ENCODE assay signal across 14 mouse cellular contexts in the genomic region with DNA sequence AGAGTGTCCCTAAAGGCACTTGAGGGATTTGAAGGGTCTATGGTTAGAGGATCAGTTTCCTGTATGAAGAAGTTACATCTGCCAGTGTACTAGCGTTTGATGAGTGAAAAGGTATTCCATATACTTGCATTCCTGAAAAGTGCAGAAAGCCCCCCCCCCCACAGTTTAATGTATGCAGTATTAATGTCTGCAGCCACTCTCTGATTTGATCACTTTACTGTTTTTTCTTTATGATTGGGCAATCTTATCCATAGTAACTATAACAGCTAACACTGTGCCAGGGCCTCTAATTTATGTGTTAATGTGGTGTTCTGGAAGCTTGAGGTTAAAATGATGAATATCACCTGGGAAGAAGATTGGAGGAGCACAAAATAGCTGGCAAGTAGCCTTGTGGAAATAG.
A peak's percentile ranks its signal among the peaks of the same experiment; 100 is the strongest.
DNase-seq lines count a peak whose midpoint lies in the region; ATAC-seq lines count a peak whose summit lies in the region.
"Had no signal": no experiment of that assay in that cellular context is flagged by ENCODE, and none has a peak within 500 bp of the region (broad histone marks: within the 10 kb centered on the region; RNA-seq: fewer than 3 reads in every experiment).

No protein-coding gene starts in this region.

- no peak overlapping the region for H3K9ac ChIP-seq in embryonic facial prominence, embryonic 14.5 days (ENCODE audit: low read depth, low read length)
- no peak overlapping the region for H3K9ac ChIP-seq in forebrain, embryonic 16.5 days (replicated peaks; ENCODE audit: low read depth, low read length)
- H3K9ac ChIP-seq in midbrain, embryonic 13.5 days (replicated peaks): no peak overlapping the region
- H3K9ac ChIP-seq in neural tube, embryonic 14.5 days (replicated peaks; ENCODE audit: low read depth, low read length): no peak overlapping the region
- H3K9ac ChIP-seq: heart, embryonic 13.5 days had no signal

- peak; percentile 13 for DNase-seq in embryonic facial prominence, embryonic 14.5 days (ENCODE audit: low spot score)
- no peak for DNase-seq in embryonic facial prominence, embryonic 10.5 days (ENCODE audit: low spot score)
- DNase-seq in forebrain, embryonic 10.5 days (ENCODE audit: extremely low spot score, low spot score): no peak
- DNase-seq in midbrain, embryonic 10.5 days (ENCODE audit: low spot score): no peak
- no peak for DNase-seq in neural tube, embryonic 10.5 days (ENCODE audit: extremely low spot score, low spot score)
- DNase-seq: adrenal gland, postnatal 10 days; gastrocnemius, postnatal 36 days; heart, adult 11 months; heart, postnatal 36 days had no signal

- no peak overlapping the region for H3K4me3 ChIP-seq in embryonic facial prominence, embryonic 14.5 days (ENCODE audit: low read depth, low read length)
- no peak overlapping the region for H3K4me3 ChIP-seq in embryonic facial prominence, embryonic 10.5 days
- no peak overlapping the region for H3K4me3 ChIP-seq in forebrain, embryonic 16.5 days (replicated peaks; ENCODE audit: low read length)
- H3K4me3 ChIP-seq in forebrain, embryonic 10.5 days: no peak overlapping the region
- H3K4me3 ChIP-seq in midbrain, embryonic 13.5 days (replicated peaks): no peak overlapping the region
- no peak overlapping the region for H3K4me3 ChIP-seq in midbrain, embryonic 10.5 days
- no peak overlapping the region for H3K4me3 ChIP-seq in neural tube, embryonic 14.5 days (ENCODE audit: low read depth, low read length)
- H3K4me3 ChIP-seq: heart, embryonic 13.5 days had no signal

- H3K36me3 ChIP-seq in embryonic facial prominence, embryonic 14.5 days (ENCODE audit: control insufficient read depth, insufficient read depth, low read length): no peaks in the 10 kb centered on the region
- H3K36me3 ChIP-seq in embryonic facial prominence, embryonic 10.5 days (replicated peaks): no peaks in the 10 kb centered on the region
- no peaks in the 10 kb centered on the region for H3K36me3 ChIP-seq in forebrain, embryonic 16.5 days (ENCODE audit: control insufficient read depth, insufficient read depth)
- no peaks in the 10 kb centered on the region for H3K36me3 ChIP-seq in forebrain, embryonic 10.5 days (replicated peaks)
- no peaks in the 10 kb centered on the region for H3K36me3 ChIP-seq in midbrain, embryonic 13.5 days
- H3K36me3 ChIP-seq in midbrain, embryonic 10.5 days: no peaks in the 10 kb centered on the region
- no peaks in the 10 kb centered on the region for H3K36me3 ChIP-seq in neural tube, embryonic 14.5 days (ENCODE audit: control insufficient read depth, insufficient read depth, low read length)
- H3K36me3 ChIP-seq: heart, embryonic 13.5 days had no signal

- no peak overlapping the region for H3K4me2 ChIP-seq in embryonic facial prominence, embryonic 14.5 days (ENCODE audit: low read depth, low read length)
- no peak overlapping the region for H3K4me2 ChIP-seq in forebrain, embryonic 16.5 days (ENCODE audit: low read length)
- H3K4me2 ChIP-seq in midbrain, embryonic 13.5 days (replicated peaks): no peak overlapping the region
- H3K4me2 ChIP-seq in neural tube, embryonic 14.5 days (ENCODE audit: low read depth, low read length): no peak overlapping the region
- H3K4me2 ChIP-seq: heart, embryonic 13.5 days had no signal

- no peaks in the 10 kb centered on the region for H3K27me3 ChIP-seq in embryonic facial prominence, embryonic 14.5 days (replicated peaks; ENCODE audit: control insufficient read depth, insufficient read depth, low read length)
- no peaks in the 10 kb centered on the region for H3K27me3 ChIP-seq in embryonic facial prominence, embryonic 10.5 days (replicated peaks; ENCODE audit: low read depth, poor library complexity, severe bottlenecking)
- no peaks in the 10 kb centered on the region for H3K27me3 ChIP-seq in forebrain, embryonic 16.5 days (replicated peaks; ENCODE audit: control insufficient read depth, insufficient read depth, low read length)
- H3K27me3 ChIP-seq in forebrain, embryonic 10.5 days (ENCODE audit: poor library complexity, severe bottlenecking): no peaks in the 10 kb centered on the region
- H3K27me3 ChIP-seq in midbrain, embryonic 13.5 days: no peaks in the 10 kb centered on the region
- no peaks in the 10 kb centered on the region for H3K27me3 ChIP-seq in midbrain, embryonic 10.5 days (ENCODE audit: low read depth, poor library complexity, severe bottlenecking)
- no peaks in the 10 kb centered on the region for H3K27me3 ChIP-seq in neural tube, embryonic 14.5 days (ENCODE audit: control insufficient read depth, insufficient read depth, low read length)
- H3K27me3 ChIP-seq: heart, embryonic 13.5 days had no signal

- no peaks in the 10 kb centered on the region for H3K9me3 ChIP-seq in embryonic facial prominence, embryonic 14.5 days (ENCODE audit: control insufficient read depth, low read length)
- H3K9me3 ChIP-seq in embryonic facial prominence, embryonic 10.5 days: no peaks in the 10 kb centered on the region
- H3K9me3 ChIP-seq in forebrain, embryonic 16.5 days (ENCODE audit: control insufficient read depth, low read length): no peaks in the 10 kb centered on the region
- H3K9me3 ChIP-seq in forebrain, embryonic 10.5 days: no peaks in the 10 kb centered on the region
- H3K9me3 ChIP-seq in midbrain, embryonic 13.5 days: no peaks in the 10 kb centered on the region
- H3K9me3 ChIP-seq in midbrain, embryonic 10.5 days (replicated peaks): no peaks in the 10 kb centered on the region
- no peaks in the 10 kb centered on the region for H3K9me3 ChIP-seq in neural tube, embryonic 14.5 days (ENCODE audit: control insufficient read depth, low read length)
- H3K9me3 ChIP-seq: heart, embryonic 13.5 days had no signal

- H3K4me1 ChIP-seq in embryonic facial prominence, embryonic 14.5 days (ENCODE audit: control insufficient read depth, insufficient read depth, low read length): 0 out of 2 replicates have a peak, but pooled peaks cover 4% of the 10 kb centered on the region
- H3K4me1 ChIP-seq in embryonic facial prominence, embryonic 10.5 days: peaks cover 7% of the 10 kb centered on the region; the same call in 1 of the 2 replicates
- H3K4me1 ChIP-seq in forebrain, embryonic 16.5 days (replicated peaks; ENCODE audit: control insufficient read depth, insufficient read depth, low read length): peaks cover 19% of the 10 kb centered on the region
- peaks cover 12% of the 10 kb centered on the region for H3K4me1 ChIP-seq in forebrain, embryonic 10.5 days
- peaks cover 19% of the 10 kb centered on the region for H3K4me1 ChIP-seq in midbrain, embryonic 13.5 days (replicated peaks)
- peaks cover 6% of the 10 kb centered on the region for H3K4me1 ChIP-seq in midbrain, embryonic 10.5 days
- H3K4me1 ChIP-seq in neural tube, embryonic 14.5 days (ENCODE audit: control insufficient read depth, insufficient read depth, low read length): peaks cover 8% of the 10 kb centered on the region; the same call in 1 of the 2 replicates
- H3K4me1 ChIP-seq: heart, embryonic 13.5 days had no signal

- 50% methylated on average over 1 of the region's 1 CpGs for WGBS in embryonic facial prominence, embryonic 14.5 days
- WGBS in embryonic facial prominence, embryonic 10.5 days: 70% methylated on average over 1 of the region's 1 CpGs
- WGBS in forebrain, embryonic 16.5 days: 47% methylated on average over 1 of the region's 1 CpGs
- WGBS in forebrain, embryonic 10.5 days: 85% methylated on average over 1 of the region's 1 CpGs
- WGBS in midbrain, embryonic 13.5 days: 78% methylated on average over 1 of the region's 1 CpGs
- WGBS in midbrain, embryonic 10.5 days: 84% methylated on average over 1 of the region's 1 CpGs
- 59% methylated on average over 1 of the region's 1 CpGs for WGBS in neural tube, embryonic 14.5 days

- H3K27ac ChIP-seq in embryonic facial prominence, embryonic 14.5 days (replicated peaks; ENCODE audit: low read depth, low read length): no peak overlapping the region
- H3K27ac ChIP-seq in embryonic facial prominence, embryonic 10.5 days (replicated peaks): no peak overlapping the region
- H3K27ac ChIP-seq in forebrain, embryonic 16.5 days (ENCODE audit: low read length): peak overlapping the region; percentile 14; the same call in 1 of the 2 replicates
- no peak overlapping the region for H3K27ac ChIP-seq in forebrain, embryonic 10.5 days
- no peak overlapping the region for H3K27ac ChIP-seq in midbrain, embryonic 13.5 days
- H3K27ac ChIP-seq in midbrain, embryonic 10.5 days (replicated peaks): no peak overlapping the region
- H3K27ac ChIP-seq in neural tube, embryonic 14.5 days (ENCODE audit: low read depth, low read length): no peak overlapping the region
- H3K27ac ChIP-seq: heart, embryonic 13.5 days had no signal

- ATAC-seq in embryonic facial prominence, embryonic 14.5 days (ENCODE audit: low read depth): no peak
- ATAC-seq in forebrain, embryonic 16.5 days: no peak
- ATAC-seq in midbrain, embryonic 13.5 days: 0 out of 2 replicates have a peak, but pooled peaks have one; percentile 17
- ATAC-seq in neural tube, embryonic 14.5 days (ENCODE audit: low read depth): peak; percentile 12; the same call in 1 of the 2 replicates
- ATAC-seq: intestine, embryonic 16.5 days had no signal

Comparison
In these comparisons a context has a peak if more than half of its experiments do, and no peak if none do; other contexts are left out.
1. ATAC-seq: peak in midbrain, embryonic 13.5 days (single experiment) and neural tube, embryonic 14.5 days (single experiment); none in embryonic facial prominence, embryonic 14.5 days (single experiment) and forebrain, embryonic 16.5 days (single experiment).